Mouse (Mus musculus): Measurements from ENCODE around the gene St6galnac4.

The St6galnac4 gene

DNA sequence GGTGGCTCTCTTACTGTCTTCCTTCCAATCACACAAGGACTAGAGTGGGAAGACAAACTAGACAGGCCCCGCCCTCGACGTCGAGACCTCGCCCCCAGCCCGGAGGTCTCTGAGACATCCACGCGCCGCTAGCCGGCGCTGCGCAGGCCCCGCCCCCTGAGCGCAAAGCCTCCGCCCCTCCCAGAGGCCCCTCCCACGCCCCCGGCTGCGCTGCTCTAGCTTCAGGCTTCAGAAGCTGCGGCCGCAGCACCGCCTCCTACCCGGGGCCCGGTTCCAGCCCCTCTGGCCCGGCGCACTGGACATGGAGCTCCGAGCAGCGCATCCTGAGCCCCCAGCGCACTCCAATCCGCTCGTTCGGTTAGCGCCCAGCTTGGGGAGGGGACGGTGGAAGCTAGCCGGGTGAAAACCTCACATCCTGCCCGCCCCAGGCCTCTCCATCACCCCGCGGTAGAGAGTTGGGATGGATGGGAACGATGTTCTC is at the start of gene St6galnac4:
Gene St6galnac4 (plus strand): TSS at position 225 of the 481 bp plus-strand sequence.
- peak; percentile 88 for DNase-seq (ENCODE audit: low spot score)

DNA sequence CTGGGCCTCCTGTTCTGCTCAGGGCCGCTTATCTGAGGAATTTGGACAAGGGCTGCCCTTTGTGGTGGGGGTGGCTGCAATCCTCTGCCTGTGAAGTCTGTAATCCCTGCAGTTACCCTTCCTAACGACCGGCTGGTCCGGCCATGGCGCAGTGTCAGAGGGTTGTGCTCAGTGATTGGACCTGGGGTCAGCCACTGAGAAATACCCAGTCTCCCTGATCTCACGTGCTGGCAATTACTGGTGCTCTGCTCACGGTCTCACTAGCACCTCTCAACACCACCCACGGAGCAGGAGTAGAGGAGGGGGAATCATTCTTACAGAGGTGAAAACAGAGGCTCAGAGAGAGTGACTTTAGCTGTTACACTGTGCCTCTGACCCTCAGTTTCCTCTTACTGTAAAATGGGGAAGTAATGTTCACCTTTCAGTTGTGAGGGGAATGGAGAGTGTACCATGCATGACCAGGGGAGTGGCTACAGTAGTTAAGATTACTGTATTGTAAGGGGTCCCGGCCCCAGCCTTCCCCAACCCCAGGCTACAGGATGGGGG is 49.5 kb upstream of the St6galnac4 start:
- no peak for DNase-seq (ENCODE audit: low spot score)

DNA sequence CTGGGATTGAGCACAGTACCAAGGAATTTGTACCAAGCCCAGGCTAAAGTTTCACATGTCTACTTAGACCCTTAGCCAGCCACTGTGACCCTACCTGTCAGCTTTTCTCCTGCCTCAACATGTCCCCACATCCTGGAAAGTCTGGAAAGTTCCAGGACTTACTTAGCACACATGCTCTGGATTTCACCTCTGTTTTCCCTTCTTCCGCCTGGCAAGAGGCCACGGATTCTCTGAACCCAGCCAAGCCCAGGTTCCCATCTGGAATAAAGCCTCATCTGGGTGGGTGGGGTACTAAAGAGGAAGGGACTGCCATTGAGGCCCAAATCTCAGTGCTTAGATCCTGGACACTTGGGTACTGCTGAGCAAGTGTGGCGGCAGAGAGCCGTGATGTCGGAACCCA is 49.0 kb upstream of the St6galnac4 start:
- DNase-seq (ENCODE audit: low spot score), result no peak

DNA sequence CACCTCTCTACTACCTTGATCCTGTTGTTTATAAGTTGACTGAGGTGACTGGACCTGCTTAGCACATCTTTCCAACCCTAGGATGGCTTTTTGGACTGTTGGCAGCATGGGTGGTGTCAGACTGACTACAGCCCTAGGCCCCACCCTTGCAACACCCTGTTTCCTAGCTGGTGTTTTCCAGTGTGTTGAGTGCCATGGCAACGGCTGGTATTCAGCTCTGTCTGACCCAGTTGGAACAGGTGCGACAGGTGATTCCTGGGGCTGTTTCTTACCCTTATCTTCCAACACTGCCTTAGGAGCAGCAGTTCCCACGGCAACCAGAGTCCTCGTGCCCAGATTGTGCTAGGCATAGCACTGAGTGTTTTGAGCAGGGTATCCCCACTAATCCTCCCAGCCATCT is 48.4 kb upstream of the St6galnac4 start:
- DNase-seq (ENCODE audit: low spot score), result no peak

DNA sequence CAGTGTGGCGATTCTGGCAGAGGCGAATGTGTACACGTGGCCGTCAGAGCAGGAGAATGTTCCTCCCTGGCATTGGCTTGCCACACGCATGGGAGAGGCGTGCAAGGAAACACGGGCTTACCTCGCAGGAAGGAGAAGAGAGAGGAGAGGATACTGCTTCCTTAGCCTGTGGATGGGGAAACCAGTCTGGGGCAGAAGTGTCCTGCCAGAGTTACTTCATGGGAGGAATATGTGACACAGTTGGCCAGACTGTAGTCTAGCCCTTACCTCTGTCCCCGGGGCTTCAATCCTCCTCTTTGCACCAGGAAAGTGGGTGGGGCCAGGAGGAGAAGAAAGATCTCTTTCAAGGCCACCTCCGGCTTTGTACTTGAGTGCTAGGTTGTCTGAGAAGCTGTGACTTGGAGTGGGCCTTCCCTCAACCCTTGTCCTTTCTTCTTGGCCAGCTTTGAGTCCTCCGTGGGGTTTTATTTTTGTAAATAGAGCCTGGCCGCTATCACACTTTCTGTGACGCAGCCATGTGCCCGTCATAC is 47.4 kb upstream of the St6galnac4 start:
- DNase-seq (ENCODE audit: low spot score), result no peak

DNA sequence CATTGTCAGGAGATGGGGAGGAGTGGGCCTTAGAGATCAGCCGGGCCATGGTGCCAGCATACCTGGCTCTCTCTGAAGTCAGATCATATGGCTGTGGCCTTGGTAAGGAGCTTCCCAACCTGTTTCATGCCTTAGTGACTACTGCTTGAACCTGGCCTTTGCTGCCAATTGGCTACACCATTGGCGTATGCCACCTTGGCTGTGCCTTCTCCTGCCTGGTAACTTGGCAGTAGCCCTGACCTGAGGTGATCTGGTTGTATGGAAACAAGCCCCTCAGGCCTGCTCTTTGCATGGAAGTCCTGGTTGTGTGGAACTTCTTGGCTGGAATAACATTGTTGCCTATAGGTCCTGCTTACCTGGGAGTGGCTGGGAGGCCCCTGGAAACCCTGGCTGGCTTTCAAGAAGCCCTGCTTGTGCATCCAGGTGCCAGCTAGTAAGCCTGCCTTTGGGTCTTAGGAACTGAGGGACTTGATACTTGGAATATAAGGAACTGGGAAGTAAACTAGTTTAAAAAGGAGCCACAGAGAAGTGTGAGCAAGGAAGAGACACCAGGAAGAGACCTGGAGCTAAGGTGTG is 45.5 kb upstream of the St6galnac4 start:
- no peak for DNase-seq (ENCODE audit: low spot score)

DNA sequence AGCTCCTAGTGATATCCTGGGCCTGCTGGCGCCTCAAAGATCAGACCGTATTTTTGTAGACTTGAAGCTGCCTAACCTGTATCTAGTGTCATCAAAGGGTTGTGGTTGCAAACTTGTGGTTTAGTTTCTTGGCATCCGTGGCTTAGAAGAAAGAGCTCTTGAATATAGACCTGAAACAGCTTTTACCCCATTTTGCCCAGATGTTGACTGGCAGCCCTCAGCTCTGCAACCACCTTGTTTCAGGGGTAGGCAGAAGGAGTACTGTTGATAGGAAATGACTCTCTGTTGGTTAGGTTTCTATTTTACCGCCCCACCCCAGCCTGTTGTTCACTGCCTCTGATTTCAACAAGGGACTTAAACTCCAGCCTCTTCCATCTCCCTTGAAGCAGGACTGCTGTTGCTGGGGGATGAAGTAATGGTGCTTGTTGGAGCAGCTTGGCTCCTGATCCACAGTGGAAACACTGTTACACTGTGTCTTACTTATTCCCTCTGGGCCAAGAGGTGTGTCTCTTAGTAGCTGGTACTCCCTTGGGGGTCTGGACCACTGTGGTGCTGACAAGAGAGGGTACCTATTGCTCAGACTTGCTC is 44.8 kb upstream of the St6galnac4 start:
- peak; percentile 89 for DNase-seq (ENCODE audit: low spot score)

DNA sequence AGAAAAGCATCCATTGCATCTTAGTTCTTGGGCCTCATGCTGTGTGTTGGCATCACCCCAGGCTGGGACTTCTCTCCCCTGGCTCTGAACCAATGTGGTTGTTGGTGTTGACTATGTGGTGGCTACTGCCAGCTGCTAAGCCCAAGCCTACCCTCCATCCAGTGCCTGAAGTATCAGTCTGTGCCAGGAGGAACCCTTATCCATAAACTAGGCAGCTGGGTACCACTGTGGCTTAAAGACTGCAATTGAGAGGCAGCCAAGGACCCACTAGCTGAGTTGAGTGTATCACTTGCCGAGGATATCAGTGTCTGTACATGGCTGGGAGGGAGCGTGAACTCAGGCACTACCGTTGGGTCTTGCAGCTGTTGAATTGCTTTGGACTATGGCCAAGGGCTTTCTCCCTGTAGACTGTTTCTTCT is 43.9 kb upstream of the St6galnac4 start:
- DNase-seq (ENCODE audit: low spot score), result no peak

DNA sequence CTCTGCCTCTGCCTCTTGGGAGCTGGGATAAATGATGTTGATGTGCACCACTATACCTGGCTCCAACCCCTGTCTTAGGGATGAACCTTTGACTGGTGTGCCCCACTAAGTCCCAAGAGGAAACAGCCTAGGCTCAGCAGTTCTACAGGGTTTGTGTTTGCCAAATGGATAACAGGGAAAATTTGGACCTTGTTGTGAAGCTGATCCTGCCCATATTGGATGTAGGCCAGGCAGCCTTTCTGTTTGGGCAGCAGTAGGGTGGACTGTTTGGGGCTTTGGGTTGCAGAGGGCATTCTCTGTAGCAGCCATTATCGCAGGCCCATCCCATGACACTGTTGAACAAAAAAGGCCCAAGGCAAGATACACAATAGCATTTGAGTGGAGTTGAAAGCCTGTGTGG is 39.9 kb upstream of the St6galnac4 start:
- no peak for DNase-seq (ENCODE audit: low spot score)

DNA sequence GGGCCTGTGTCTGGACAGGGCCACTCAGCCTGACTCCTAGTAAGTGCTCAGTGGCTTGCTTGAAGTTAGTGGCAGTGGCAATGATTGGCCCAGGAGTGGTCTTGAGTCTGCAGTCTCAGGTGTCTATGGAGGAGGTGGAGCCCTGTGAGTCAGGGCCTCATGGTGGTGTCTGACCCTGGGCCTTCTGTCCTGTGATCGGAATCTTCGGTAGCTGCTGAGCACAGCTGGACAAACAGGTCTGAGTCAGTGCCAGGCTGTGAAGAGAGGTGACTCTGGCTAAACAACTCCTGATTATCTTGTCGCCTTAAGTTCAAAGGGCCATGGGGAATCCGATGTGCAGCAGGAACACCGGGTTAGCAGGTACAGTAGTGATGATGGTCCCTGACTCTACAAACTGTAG is 39.5 kb upstream of the St6galnac4 start:
- no peak for DNase-seq (ENCODE audit: low spot score)

DNA sequence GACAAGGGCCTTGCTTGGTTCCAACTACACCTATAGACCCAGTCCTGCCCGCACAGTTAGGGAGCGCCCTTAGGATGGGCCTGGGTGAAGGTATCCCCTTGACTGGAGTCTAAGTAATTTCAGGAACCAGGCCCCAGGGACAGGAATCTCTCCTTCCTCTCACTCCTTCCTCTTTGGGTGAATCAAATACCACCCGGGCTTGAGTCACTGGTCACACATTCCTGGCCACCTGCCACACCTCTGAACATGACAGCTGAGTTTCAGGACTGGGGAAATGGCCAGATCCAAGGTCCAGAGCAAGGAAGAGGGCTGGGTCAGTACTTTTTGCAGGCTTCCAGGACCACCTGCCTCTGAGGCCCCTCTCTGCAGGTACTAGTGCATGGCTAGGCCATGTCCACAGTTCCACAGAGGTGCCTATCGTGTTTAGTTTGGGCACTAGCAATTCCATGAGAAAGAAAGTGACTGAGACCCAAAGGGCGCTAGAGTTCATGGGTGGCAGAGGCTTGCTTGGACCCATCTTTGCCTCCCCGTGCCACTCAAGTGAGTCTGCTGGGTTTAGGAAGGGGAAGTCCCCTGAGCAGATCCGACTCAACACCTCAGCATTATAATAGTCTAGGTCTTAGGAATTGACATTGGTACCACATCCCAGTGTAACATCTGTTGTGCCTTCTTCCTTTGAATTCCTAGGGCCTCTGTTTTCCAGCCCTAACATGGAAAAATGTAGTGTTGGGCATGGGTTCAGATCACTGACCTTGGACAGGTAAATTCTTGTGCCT is 38.7 kb upstream of the St6galnac4 start:
- DNase-seq (ENCODE audit: low spot score), result no peak

DNA sequence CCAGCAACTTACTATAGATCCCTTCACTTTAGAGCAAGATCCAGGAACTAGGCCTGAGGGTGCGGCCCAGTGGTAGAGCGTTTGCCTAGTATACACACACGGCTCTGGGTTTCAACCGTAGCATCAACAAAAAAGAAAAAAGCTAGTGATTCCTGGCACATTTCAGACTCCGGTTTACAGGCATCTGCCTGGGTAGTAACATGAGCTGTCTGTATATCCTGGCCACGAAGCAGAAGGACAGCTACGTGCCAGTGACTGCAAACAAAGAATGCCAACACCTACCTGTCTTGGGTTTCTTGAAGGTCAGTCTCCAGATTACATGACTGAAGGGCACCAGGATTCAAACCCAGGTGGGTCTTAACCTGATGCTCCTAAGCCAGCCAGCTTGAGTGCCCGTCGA is 37.7 kb upstream of the St6galnac4 start:
- no peak for DNase-seq (ENCODE audit: low spot score)

DNA sequence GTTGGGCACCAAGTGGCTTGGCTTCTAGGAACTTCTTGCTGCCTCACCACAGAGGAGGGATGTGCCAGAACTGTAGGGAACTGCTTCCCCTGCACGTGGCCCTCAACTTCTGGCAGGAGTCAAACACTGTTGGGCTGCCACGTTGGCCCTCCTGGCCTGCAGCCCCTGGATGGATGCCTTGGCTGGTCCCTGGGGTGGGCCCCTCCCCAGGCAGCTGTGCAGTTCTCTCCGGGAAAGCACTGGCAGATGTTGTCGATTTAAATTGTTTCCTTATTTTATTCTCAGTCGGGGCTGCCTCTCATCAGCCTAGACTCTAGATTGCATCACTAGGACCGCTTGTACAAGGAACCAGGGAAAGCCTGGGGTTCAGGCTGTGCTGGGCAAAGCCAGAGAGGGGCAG is 37.1 kb upstream of the St6galnac4 start:
- DNase-seq (ENCODE audit: low spot score), result no peak

DNA sequence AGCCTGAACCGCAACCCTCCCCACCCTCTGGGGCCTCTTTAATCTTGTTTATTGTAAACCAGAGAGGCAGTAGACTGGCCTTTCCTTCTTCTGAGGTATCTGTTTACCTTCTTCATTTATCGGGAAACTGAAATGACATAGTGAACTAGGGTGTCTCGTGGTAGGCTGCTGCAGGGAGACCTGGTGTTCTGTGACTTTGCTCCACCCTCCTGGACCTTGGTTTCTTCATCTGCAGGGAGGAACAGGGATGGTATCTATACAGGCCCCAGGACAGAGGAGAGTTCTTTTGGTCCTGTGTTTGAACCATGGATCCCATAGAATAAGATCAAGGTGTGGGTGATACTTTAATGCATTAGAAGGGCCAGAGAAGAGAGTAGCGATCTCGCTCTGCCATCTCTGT is 35.7 kb upstream of the St6galnac4 start:
- no peak for DNase-seq (ENCODE audit: low spot score)

DNA sequence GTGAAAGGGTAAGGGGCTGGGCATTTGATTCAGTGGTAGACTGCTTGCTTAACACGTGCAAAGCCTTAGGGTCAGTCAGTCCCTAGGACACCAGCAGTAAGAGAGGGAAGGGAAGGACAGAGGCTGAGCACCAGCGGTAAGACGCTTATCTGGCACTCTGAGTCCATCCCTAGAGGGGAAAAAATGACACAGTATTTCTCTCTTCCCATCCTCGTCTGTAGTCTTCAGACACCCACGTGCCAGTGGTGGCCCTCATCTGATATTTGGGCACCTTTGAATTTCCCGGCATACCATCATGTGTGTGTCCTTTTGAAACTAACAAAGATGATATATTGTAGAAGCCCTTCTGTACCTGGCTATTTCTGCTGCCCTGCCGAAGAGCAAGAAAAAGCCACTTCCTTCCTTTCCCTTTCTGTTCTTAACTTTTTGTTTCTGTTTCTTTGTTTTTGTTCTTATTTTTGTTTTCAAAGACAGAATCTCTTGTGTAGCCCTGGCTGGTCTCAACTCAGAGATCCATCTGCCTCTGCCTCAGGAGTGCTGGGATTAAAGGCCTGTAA is 33.2 kb upstream of the St6galnac4 start:
- peak; percentile 62 for DNase-seq (ENCODE audit: low spot score)

DNA sequence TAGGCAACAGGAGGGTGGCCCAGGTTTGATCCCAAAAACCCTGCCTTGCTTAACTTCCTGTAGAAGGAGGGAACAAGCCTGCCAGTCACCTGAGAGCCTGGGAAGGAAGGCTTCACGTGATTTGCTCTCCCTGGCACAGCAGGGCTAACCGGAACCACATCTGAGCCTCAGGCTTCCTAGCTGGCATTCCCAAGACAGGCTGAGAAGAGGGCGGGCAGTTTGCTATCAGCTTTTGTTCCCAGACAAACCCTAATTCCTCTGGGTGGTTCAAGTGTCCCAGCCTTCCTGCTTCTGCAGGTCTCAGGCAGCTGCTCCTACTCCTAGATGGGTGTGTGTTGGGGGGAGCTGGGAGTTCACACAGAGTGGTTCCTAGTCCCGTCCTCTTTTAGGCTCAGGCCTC is 31.4 kb upstream of the St6galnac4 start:
- no peak for DNase-seq (ENCODE audit: low spot score)

DNA sequence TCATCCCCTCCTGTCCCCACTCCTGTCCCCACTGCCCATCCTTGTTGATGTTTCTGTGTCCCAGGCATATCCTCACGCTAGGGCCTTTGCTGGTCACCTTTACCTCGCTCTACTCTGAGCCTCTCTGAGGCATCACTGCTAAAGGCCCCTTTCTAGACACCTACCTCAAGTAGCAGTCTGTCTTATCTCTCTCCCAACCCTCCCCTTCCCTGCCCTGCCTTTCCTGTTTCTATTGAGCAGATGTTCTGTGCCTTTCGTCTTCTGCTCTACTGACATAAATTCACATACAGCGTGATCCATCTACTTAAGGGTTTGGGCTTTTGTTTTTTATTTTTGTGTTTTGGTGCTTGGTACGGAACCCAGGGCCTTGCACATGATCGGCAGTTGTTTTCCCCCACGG is 30.9 kb upstream of the St6galnac4 start:
- no peak for DNase-seq (ENCODE audit: low spot score)

DNA sequence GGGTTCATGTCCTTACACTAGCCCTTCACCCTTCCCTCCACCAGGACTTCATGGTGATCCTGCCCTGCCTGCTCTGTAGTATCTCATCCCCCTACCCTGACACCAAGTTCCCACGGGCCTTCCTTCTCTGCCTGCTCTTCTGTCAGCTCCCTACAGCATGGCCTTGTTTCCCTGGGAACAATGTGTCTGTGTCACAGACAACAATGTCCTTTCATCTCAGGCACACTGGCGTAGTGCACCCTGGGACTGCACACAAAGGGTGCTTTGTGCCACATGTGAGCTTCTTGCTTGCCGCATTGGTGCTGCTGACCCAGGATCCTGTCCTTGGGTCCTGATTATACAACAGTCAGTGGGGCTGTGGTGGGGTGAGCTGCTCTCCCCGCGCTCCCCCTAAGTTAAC is 27.3 kb upstream of the St6galnac4 start:
- no peak for DNase-seq (ENCODE audit: low spot score)

DNA sequence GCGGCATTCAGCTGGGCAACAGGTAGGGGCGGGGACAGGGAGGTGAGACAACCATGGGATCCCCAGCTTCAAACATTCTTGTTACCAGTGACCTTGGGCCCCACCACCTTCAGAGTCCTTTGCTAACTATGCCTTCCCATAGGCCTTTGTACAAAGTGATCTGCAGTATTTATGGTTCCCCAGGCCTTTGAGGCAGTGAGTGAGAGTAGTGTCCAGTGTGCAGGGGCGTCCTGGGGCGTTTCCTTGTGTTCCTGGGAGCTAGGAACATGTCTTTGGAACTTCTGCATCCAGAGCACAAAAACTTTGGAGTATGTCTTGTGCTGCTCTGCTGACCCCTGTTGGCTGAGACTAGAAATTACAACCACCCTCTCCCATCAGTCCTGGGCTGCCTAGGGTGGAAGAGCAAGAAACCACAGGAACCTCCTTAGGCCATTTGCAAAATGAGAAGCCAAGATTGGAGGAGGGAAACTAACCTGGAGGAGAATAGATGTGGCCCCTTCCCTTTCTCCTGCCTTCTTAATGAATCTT is 20.3 kb upstream of the St6galnac4 start:
- DNase-seq (ENCODE audit: low spot score), result peak; percentile 65

DNA sequence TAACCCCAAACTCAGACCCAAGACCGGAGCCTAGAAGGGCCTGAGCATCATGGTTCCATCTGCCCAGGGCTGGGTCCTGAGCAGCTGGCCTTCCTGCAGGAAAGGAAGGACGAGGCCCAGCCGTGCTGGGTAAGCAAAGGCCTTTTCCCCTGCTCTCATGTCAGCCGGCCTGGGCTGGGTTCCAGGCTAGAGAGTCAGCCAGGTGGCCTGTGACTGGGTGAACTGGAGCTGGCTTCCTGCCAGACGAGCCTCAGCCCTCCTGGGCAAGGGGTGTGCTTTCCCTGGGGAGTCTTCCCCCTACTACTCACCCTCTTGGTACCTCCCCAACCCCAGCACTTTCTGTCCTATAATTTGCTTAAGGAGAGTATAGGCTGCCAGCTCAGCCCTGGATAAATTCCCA is 18.7 kb upstream of the St6galnac4 start:
- DNase-seq (ENCODE audit: low spot score), result no peak

DNA sequence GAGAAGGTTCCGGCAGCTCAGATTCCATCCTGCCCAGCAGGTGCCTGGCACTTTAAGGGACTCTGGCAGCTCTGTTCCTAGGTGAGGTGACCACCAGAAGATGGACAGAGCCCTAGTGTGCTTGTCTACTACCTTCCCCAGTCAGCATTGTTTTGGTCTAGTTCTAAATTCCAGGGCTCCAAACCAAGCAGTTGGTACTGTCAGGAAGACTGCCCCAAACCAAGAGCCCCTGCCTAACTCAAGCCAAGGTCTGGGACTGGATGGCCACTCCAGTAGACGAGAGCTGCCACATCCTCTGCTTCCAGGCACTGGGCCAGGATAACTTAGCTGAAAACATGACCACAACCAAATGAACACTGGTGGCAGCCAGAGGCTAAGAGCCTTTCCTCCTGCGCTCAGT is 18.0 kb upstream of the St6galnac4 start:
- DNase-seq (ENCODE audit: low spot score), result no peak

Measured in T-cell, adult 2 months (primary cell).